Mouse (Mus musculus): ENCODE results near the gene Vipr1.

Vipr1 gene

DNA sequence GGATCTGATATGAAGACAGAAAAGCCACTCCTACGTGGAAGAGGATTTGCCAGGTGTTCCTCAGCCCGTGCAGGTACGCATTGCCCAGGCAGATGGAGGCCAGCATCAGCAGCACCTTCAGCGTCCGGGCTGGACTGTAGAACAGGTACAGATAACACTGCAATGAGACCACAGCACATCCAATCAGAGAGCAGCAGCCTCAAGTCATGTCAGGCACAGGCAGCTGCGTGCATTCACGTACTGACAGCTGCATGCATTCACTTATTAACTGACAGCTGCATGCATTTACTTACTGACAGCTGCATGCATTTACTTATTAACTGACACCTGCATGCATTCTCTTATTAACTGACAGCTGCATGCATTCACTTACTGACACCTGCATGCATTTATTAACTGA, 42.2 kb downstream of the Vipr1 start:
- TF ChIP-seq GATA4 (IDR thresholded peaks at IDR 0.05; ENCODE audit: insufficient replicate concordance, low read length), result no peak

DNA sequence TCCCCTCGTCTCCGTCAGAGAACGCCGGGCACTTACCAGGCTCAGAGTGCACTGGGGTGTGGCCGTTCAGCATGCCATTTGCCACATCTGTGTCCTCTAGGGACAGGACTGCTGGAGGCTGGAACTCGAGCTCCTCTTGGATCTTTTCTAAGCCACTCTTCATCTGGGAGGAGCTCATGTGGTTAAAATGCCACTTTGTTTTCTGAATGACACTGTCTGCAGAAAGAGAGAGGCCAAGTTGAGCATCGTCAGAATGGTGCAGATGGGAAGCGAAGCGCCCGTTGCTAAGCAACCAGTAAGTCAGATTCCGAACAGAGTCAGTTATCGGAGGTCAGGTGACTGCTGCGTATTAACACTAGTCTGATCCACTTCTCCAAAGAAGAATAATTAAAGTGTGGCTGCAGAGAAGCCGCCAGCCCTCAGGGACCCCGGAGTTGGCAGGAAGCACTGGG, 47.7 kb downstream of the Vipr1 start:
- no peak for TF ChIP-seq GATA4 (IDR thresholded peaks at IDR 0.05; ENCODE audit: insufficient replicate concordance, low read length)

DNA sequence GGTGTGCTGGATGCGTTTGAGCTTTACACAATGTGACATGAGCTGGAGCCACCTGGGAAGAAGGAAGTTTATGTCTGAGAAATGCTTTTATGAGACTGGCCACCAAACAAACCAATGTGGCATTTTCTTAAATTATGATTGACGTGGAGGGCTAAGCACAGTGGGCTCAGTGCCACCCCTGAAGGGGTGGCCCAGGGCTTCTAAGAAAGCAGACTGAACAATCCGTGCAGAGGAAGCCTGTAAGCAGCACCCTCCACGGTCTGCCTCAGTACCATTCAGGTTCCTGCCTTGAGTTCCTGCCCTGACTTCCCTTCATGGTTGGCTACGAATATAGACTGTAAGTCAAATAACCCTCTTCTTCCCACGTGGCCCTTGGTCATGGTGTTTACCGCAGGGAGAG, 48.2 kb downstream of the Vipr1 start:
- no peak for TF ChIP-seq GATA4 (IDR thresholded peaks at IDR 0.05; ENCODE audit: insufficient replicate concordance, low read length)

DNA sequence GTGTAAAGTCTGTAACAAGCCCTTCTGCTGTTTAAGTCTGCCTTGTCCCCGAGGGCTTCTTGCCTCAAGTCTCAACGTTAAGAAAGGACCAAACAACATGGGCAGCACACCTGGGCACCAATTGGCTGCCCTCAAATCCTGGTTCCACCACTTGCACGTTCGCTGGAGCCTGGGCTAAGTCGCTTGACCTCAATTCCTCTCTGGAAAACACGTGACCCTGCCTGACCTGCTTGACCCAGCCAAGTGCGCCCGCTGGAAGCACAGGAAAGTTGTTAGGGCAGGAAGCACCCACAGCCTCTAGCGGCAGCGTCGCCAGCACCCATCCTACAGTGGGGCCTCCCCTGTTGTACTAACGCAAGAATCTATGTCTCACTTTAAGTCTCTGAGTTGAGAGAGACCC, 52.2 kb downstream of the Vipr1 start:
- TF ChIP-seq GATA4 (IDR thresholded peaks at IDR 0.05; ENCODE audit: insufficient replicate concordance, low read length), result no peak

DNA sequence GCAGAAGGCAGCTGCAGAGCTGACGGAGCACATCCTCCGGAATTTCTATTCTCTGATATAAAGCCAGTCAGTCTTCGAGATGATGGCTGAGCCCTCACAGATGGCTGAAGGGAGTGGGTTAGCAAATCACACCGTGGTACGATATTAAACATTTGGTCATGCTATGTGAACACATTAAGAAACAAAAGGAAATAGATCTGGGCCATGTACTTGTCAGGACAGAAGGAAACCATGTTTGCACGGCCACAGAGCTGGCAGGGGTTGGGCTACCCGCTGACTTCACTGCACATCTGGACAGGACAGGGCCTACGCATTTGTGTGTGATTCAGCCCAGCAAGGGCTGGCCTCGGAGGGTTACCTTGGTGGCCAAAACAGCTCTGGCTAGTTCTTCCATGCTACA, 54.1 kb downstream of the Vipr1 start:
- no peak for TF ChIP-seq GATA4 (IDR thresholded peaks at IDR 0.05; ENCODE audit: insufficient replicate concordance, low read length)

DNA sequence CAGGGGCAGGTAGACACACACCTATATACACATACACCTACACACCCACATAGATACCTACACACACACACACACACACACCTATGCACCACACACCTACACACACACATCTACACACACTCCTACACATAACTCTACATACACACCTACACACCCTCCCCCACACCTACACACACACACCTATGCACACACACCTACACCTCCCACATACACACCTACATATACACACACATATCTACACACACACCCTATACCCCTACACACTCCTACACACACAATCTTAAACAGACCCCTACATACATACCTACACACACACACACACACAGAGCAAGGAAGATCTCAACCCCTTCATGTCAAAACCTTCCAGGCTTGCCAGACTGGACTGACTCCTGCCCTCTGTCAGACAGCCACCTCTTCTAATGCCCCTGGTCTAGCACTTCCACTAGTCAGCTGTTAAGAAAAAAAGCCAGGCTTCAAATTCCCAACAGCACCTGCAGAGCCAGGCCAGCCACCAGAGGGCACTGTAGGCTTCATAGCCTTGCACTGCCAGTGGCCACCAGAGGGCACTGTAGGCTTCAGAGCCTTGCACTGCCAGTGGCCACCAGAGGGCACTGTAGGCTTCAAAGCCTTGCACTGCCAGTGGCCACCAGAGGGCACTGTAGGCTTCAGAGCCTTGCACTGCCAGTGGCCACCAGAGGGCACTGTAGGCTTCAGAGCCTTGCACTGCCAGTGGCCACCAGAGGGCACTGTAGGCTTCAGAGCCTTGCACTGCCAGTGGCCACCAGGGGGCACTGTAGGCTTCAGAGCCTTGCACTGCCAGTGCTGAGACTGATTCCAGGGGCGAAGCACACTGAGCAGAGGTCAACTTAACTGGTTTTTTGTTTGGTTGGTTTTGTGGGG, 54.9 kb downstream of the Vipr1 start:
- TF ChIP-seq GATA4 (IDR thresholded peaks at IDR 0.05; ENCODE audit: insufficient replicate concordance, low read length), result no peak

DNA sequence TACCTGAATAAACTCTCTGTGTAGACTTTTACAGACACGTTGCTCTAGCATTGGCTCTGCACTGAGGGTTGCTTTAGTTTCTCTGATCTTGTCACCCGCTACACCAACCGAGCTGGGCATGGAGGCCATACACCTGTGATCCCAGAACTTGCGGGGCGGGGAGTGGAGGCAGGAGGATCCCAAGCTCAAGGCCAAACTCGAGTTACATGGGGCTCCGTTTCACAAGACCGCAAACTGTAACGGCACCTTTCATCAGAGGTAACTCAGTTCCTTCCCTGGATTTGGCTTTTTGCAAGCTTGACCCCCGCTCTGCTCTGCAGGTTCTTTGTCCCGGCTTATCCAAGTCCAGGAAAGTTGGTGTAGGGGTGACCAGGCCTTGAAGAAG, 61.7 kb downstream of the Vipr1 start:
- no peak for TF ChIP-seq GATA4 (IDR thresholded peaks at IDR 0.05; ENCODE audit: insufficient replicate concordance, low read length)

DNA sequence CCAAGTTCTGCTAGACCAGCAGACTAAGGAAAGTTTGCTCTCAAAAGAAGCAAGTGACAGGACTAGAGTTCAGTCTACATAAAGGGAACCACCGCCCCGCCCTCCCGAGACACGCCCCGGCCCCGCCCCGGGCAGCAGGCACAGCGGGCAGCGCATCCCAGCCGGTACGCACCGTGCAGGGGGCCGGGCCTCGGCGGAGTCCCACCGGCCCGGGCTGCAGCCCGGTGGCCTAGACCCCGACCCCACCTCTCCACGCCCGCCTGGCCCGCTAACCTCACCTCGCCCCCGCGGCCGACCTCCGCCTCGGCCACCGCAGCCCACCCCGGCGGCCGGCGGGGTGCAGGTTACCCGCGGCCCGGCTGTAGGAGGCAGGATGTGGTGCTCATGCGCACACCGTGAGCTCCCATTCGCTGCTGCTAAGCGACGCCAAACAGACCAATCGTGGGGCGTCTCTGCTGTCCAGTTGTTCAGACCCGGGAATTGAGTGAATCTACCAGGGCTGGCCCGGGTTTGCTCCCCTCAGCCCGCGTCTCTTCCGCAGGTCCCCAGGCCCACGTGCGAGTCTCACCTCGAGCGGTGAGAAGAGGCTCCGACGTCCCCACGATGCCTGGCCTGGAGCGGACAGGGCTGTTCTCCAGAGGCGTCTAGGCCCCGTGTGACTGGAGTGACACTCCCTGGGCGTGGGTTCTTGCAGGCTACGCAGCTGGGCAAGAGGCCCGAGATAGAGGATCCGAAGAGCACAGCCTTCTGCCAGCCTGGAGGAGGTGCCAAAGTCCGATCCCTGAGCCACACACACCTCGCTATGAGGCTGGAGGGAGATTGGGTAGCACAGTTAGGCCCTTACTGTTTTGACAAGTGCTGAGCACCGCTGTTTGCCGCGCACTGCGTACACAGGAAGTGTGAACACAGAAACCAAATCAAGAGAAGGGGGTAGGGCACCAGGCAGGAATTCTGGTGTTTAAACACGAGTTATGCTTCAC, 62.4 kb downstream of the Vipr1 start, which contains the start of gene Sec22c:
TSS of gene Sec22c (minus strand) at position 845 of the 980 bp plus-strand sequence.
- no peak for TF ChIP-seq GATA4 (IDR thresholded peaks at IDR 0.05; ENCODE audit: insufficient replicate concordance, low read length)

DNA sequence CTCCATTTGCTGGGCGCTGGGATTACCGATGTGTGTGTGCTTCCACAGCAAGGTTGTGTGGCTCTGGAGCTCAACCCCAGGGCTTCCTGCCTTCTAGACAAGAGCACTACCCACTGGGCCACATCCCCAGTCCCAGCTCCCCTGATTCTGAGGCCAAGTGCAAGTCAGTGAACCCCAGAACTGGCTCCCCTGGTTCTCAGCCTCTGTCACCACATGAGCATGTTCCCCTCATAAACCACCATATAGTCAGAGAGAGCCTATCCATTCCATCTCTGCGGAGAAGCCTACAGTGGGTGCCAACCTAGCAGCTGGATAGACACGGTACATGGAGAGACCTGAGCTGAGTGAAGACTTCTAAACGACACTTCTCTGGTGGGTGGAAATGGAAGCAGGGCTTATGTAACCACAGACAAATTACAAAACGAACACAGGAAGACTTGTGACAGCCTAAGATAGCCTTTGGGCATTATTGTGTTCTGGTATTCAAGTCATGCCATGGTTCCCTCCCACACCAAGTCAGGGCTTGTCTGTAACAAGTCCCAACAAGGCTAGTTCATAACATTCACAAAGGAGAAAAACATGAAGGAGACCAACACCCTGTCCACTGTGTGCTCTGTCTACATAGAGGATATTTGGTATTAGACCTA, 63.6 kb downstream of the Vipr1 start:
- no peak for TF ChIP-seq GATA4 (IDR thresholded peaks at IDR 0.05; ENCODE audit: insufficient replicate concordance, low read length)

DNA sequence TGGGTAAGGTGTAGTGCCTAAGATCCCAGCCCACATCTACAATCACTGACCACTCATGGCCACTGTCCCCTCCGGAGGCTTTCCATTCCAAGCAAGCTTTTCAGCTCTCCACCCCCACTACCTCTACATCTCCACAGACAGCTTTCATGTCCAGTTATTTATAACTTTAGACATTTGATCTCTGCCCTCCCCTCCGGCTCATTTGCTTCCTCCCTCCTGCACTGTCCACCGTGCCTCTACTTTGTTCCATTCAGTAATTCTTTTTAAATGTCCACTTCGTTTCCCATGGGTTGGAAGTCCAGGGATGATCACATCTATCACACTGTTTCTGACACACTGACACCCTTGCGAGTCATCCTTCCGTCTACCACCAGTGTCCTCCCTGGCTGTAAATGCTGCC, 65.3 kb downstream of the Vipr1 start:
- TF ChIP-seq GATA4 (IDR thresholded peaks at IDR 0.05; ENCODE audit: insufficient replicate concordance, low read length), result no peak

DNA sequence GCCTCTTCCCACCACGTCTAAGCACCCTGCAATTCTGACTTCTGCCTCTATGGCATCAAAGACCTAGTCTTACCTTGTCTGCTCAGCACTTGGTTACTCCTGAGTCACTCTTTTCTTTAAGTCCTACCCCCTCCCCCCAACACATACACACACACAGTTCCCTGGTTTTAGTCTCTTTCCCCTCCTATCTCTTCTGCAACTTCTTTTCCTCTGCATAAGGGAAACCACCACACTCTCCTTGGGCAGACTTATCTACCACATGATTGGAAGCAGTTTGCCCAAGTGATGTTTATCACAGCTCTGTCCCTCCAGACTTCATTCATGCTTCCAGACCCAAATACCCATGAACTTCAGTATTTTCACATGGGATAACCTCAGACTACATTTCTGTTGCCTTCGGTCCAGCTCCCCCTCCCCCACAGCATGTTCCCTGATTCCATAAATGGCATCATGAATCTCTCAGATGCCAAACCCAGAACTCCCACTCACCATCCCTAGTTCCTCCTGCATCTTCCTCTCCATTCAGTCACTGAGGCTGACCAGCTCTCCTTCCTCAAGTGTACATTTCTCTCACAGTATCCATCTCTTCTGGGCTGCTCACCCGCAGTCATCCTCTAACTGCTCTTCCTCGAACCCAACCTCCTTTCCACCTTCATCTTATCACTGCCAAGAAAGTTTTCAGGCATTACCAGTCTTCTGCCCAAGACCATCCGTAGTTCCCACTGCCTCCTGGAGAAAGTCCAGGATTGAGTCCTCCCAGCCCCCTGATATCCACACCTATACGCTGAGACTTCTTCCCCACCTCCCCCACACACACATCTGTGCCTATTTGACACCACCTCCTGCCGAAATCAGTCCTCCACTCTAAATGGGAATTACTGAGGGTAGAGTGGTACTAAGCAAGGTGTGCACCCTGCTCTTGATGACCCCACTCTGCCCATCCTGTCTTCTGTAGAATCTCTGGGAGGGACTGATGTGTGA, 66.3 kb downstream of the Vipr1 start:
- no peak for TF ChIP-seq GATA4 (IDR thresholded peaks at IDR 0.05; ENCODE audit: insufficient replicate concordance, low read length)

DNA sequence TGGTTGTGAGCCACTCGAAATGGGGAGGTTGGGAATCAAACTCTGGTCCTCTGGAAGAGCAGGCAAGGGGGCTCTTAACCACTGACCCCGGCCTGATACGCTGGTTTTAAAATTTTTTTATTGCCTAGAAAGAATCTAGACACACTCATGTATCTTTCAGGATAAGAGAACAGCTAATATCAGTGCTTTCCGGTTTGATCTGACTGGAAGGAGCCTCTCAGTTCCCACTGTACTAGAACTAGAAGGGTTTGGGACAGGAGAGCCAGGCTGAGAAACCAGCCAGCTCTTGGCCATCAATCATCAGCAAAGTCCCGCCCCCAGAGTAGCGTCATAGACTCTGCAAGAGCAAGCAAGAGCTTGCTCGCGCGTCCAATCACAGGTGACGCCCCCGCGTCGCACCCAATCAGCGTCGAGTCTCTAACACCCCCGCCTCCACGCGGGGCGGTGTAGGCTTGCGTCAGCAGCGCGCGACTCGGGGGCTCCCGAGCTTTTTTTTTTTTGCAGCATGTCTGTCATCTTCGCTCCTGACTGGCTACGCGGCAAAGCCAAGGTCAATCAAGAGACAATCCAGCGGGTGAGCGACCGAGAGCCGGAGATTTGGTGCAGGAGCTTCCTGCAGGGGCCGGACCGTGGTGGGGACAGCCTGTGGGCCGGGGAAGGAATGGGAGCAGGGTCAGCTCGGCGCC, 67.5 kb downstream of the Vipr1 start, which contains the start of gene Ss18l2:
TSS of gene Ss18l2 (plus strand) at position 432 of the 686 bp plus-strand sequence.
- no peak for TF ChIP-seq GATA4 (IDR thresholded peaks at IDR 0.05; ENCODE audit: insufficient replicate concordance, low read length)

DNA sequence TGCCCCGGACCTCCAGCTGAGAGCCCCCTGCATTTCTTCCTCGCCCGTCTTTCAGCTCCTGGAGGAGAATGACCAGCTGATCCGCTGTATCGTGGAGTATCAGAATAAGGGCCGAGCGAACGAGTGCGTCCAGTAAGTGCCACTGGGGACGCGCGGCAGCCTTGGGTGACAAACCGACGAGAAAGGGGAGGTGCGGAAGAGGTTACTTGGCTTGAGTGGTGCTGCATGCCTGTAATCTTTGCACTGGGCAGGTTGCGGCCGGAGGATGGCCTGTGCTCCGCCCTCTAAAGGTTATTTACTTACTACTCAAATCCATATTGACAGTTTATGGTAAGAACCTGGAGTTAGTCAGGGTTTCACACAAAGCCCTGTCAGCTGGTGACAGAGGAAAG, 68.1 kb downstream of the Vipr1 start:
- no peak for TF ChIP-seq GATA4 (IDR thresholded peaks at IDR 0.05; ENCODE audit: insufficient replicate concordance, low read length)

Data from liver, adult (tissue).